ENCODE assay signal across 8 mouse cellular contexts in the genomic region with DNA sequence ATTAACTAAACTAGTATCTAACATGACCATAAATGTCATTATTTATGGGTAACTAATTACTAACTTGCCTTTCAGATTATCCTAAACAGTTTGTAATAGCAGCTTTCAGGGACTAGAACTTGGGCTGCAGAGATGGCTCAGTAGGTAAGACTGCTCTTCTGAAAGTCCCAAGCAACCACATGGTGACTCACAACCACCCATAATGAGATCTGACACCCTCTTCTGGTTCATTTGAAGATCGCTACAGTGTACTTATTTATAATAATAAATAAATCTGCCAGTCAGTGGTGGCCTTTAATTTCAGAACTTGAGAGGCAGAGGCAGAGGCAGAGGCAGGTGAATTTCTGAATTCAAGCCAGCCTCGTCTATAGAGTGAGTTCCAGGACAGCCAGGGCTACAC. TPM values are rescaled to one million over a fixed set of nuclear protein-coding genes. Genes with fewer than 3 reads are reported as not detected.
DNase-seq lines count a peak whose midpoint lies in the region; ATAC-seq lines count a peak whose summit lies in the region.

No protein-coding gene starts in this region.

- H3K27ac ChIP-seq in lung, embryonic 15.5 days = no peak overlapping the region
- no peak overlapping the region for H3K27ac ChIP-seq in embryonic facial prominence, embryonic 11.5 days (replicated peaks; ENCODE audit: low read depth, low read length)
- H3K27ac ChIP-seq in neural tube, embryonic 15.5 days (replicated peaks) = no peak overlapping the region

- peaks cover 10% of the 10 kb centered on the region for H3K4me1 ChIP-seq in lung, embryonic 15.5 days
- no peaks in the 10 kb centered on the region for H3K4me1 ChIP-seq in embryonic facial prominence, embryonic 11.5 days (ENCODE audit: control insufficient read depth, insufficient read depth, low read length)
- H3K4me1 ChIP-seq in neural tube, embryonic 15.5 days = peaks cover 20% of the 10 kb centered on the region

- no peak overlapping the region for H3K9ac ChIP-seq in lung, embryonic 15.5 days
- H3K9ac ChIP-seq in embryonic facial prominence, embryonic 11.5 days (replicated peaks; ENCODE audit: low read length) = no peak overlapping the region
- no peak overlapping the region for H3K9ac ChIP-seq in neural tube, embryonic 15.5 days (replicated peaks)

- H3K4me3 ChIP-seq in lung, embryonic 15.5 days = no peak overlapping the region
- H3K4me3 ChIP-seq in embryonic facial prominence, embryonic 11.5 days (ENCODE audit: low read depth, low read length) = no peak overlapping the region
- H3K4me3 ChIP-seq in neural tube, embryonic 15.5 days (replicated peaks) = no peak overlapping the region

- WGBS in lung, embryonic 15.5 days = 43% methylated on average over 2 of the region's 2 CpGs
- WGBS in embryonic facial prominence, embryonic 11.5 days = 48% methylated on average over 2 of the region's 2 CpGs
- whole genome bisulfite sequencing in neural tube, embryonic 15.5 days = 55% methylated on average over 2 of the region's 2 CpGs

- DNase-seq in lung, adult 18-20 months = no peak
- peak; percentile 12 for DNase-seq in embryonic facial prominence, embryonic 11.5 days (ENCODE audit: low spot score)
- no peak for DNase-seq in gastrocnemius, postnatal 10 days
- DNase-seq in cerebellum, postnatal 10 days = no peak
- no peak for DNase-seq in cerebellum, postnatal 25 days

- no peak for ATAC-seq in lung, embryonic 15.5 days (ENCODE audit: borderline replicate concordance, extremely low read depth, low FRiP score, low TSS enrichment)
- no peak for ATAC-seq in embryonic facial prominence, embryonic 11.5 days (replicated peaks; ENCODE audit: insufficient number of reproducible peaks, low FRiP score, low TSS enrichment, low read depth)
- ATAC-seq in inflammation-experienced regulatory T-cells, adult 6 months = peak; percentile 16
- no peak for ATAC-seq in neural tube, embryonic 15.5 days (ENCODE audit: low FRiP score)

- no peaks in the 10 kb centered on the region for H3K9me3 ChIP-seq in lung, embryonic 15.5 days
- no peaks in the 10 kb centered on the region for H3K9me3 ChIP-seq in embryonic facial prominence, embryonic 11.5 days (replicated peaks; ENCODE audit: control insufficient read depth, low read length)
- H3K9me3 ChIP-seq in neural tube, embryonic 15.5 days (replicated peaks) = no peaks in the 10 kb centered on the region

- no peaks in the 10 kb centered on the region for H3K27me3 ChIP-seq in lung, embryonic 15.5 days
- H3K27me3 ChIP-seq in embryonic facial prominence, embryonic 11.5 days (ENCODE audit: control insufficient read depth, insufficient read depth, low read length) = no peaks in the 10 kb centered on the region
- no peaks in the 10 kb centered on the region for H3K27me3 ChIP-seq in neural tube, embryonic 15.5 days (replicated peaks)

- H3K36me3 ChIP-seq in lung, embryonic 15.5 days = peaks cover 26% of the 10 kb centered on the region
- peaks cover 7% of the 10 kb centered on the region for H3K36me3 ChIP-seq in embryonic facial prominence, embryonic 11.5 days (replicated peaks; ENCODE audit: control insufficient read depth, insufficient read depth, low read depth, low read length)
- peaks cover 30% of the 10 kb centered on the region for H3K36me3 ChIP-seq in neural tube, embryonic 15.5 days

- peak overlapping the region; percentile 90; the same call in 1 of the 2 replicates for H3K4me2 ChIP-seq in lung, embryonic 15.5 days
- H3K4me2 ChIP-seq in embryonic facial prominence, embryonic 11.5 days (ENCODE audit: low read depth, low read length) = no peak overlapping the region; the same call in 1 of the 2 replicates
- H3K4me2 ChIP-seq in neural tube, embryonic 15.5 days = peak overlapping the region; percentile 85; the same call in 1 of the 2 replicates

RNA-seq across cellular contexts. Expression of a gene that starts 1.1 kb away (rescaled TPM):
- polyA plus RNA-seq in lung, embryonic 15.5 days (2015; fragmentation: Nextera tagmentation; extraction: Ambion mirVana) = 254 and 278 TPM in 2 replicates
- polyA plus RNA-seq in embryonic facial prominence, embryonic 11.5 days (2014; fragmentation: Nextera tagmentation; extraction: Ambion mirVana) = 388 and 406 TPM in 2 replicates
- 100 to 1,000 TPM; 197 to 219 (median 204) TPM for polyA plus RNA-seq in inflammation-experienced regulatory T-cells, adult 6 months (2017; shearing (Covaris generic))
- polyA plus RNA-seq in neural tube, embryonic 15.5 days (2015; fragmentation: Nextera tagmentation; extraction: Ambion mirVana) = 234 and 240 TPM in 2 replicates
- 100 to 1,000 TPM; 336 to 337 TPM for total RNA-seq in gastrocnemius, postnatal 10 days (2021)

RNA-seq across cellular contexts. Expression of a gene that starts 17.3 kb away (rescaled TPM):
- 0.91 and 1.9 TPM in 2 replicates for polyA plus RNA-seq in lung, embryonic 15.5 days (2015; fragmentation: Nextera tagmentation; extraction: Ambion mirVana)
- polyA plus RNA-seq in embryonic facial prominence, embryonic 11.5 days (2014; fragmentation: Nextera tagmentation; extraction: Ambion mirVana) = 3.5 and 4.5 TPM in 2 replicates
- polyA plus RNA-seq in inflammation-experienced regulatory T-cells, adult 6 months (2017; shearing (Covaris generic)) = 1 to 10 TPM; 2.0 to 4.7 (median 4.6) TPM
- 2.7 TPM in 2 replicates for polyA plus RNA-seq in neural tube, embryonic 15.5 days (2015; fragmentation: Nextera tagmentation; extraction: Ambion mirVana)
- 10 to 100 TPM; 32.5 to 32.8 TPM for total RNA-seq in gastrocnemius, postnatal 10 days (2021)

RNA-seq across cellular contexts. Expression of a gene that starts 17.5 kb away (rescaled TPM):
- polyA plus RNA-seq in lung, embryonic 15.5 days (2015; fragmentation: Nextera tagmentation; extraction: Ambion mirVana) = 34.6 and 40.2 TPM in 2 replicates
- polyA plus RNA-seq in embryonic facial prominence, embryonic 11.5 days (2014; fragmentation: Nextera tagmentation; extraction: Ambion mirVana) = 22.0 and 22.1 TPM in 2 replicates
- 10 to 100 TPM; 18.5 to 28.5 (median 23.3) TPM for polyA plus RNA-seq in inflammation-experienced regulatory T-cells, adult 6 months (2017; shearing (Covaris generic))
- polyA plus RNA-seq in neural tube, embryonic 15.5 days (2015; fragmentation: Nextera tagmentation; extraction: Ambion mirVana) = 35.5 and 43.2 TPM in 2 replicates
- total RNA-seq in gastrocnemius, postnatal 10 days (2021) = 10 to 100 TPM; 27.8 to 40.8 TPM

RNA-seq across cellular contexts. Expression of a gene that starts 29.4 kb away (rescaled TPM):
- 6.9 and 8.7 TPM in 2 replicates for polyA plus RNA-seq in lung, embryonic 15.5 days (2015; fragmentation: Nextera tagmentation; extraction: Ambion mirVana)
- 3.0 and 3.6 TPM in 2 replicates for polyA plus RNA-seq in embryonic facial prominence, embryonic 11.5 days (2014; fragmentation: Nextera tagmentation; extraction: Ambion mirVana)
- under 1 TPM in 1 of 3 experiments, not detected in 2; 0.68 TPM for polyA plus RNA-seq in inflammation-experienced regulatory T-cells, adult 6 months (2017; shearing (Covaris generic))
- polyA plus RNA-seq in neural tube, embryonic 15.5 days (2015; fragmentation: Nextera tagmentation; extraction: Ambion mirVana) = 3.6 and 6.7 TPM in 2 replicates
- total RNA-seq in gastrocnemius, postnatal 10 days (2021) = 1 to 10 TPM; 3.2 to 6.4 TPM
